Mouse (Mus musculus): ENCODE data around the gene Slc25a25. TPM values are rescaled to one million over a fixed set of nuclear protein-coding genes. Genes with fewer than 3 reads are reported as not detected.
"Not testable (repeated sequence)": the region's sequence is repeated elsewhere in the genome, so short reads cannot be mapped to it uniquely, and the experiment has no call there.

Gene Slc25a25
- 15.4 and 16.9 TPM in 2 replicates for polyA plus RNA-seq (2015; fragmentation: Nextera tagmentation; extraction: Ambion mirVana)

- peak; percentile 88 for ATAC-seq (ENCODE audit: insufficient read depth, low FRiP score)
- no peaks in the 10 kb centered on the region for H3K9me3 ChIP-seq (replicated peaks; ENCODE audit: control insufficient read depth, low read length)
- H3K4me3 ChIP-seq (replicated peaks; ENCODE audit: low read length) = peak within 1 kb of the TSS; percentile 75
- H3K4me2 ChIP-seq (ENCODE audit: low read depth, low read length) = peak within 1 kb of the TSS; percentile 95
- 0 out of 2 replicates have a peak, but pooled peaks cover 5% of the 10 kb centered on the region for H3K36me3 ChIP-seq (ENCODE audit: control insufficient read depth, insufficient read depth, low read length)
- no peaks in the 10 kb centered on the region for H3K27me3 ChIP-seq (ENCODE audit: control insufficient read depth, insufficient read depth, low read length)
- H3K9ac ChIP-seq (ENCODE audit: low read length) = peak within 1 kb of the TSS; percentile 86
- H3K4me1 ChIP-seq (ENCODE audit: control insufficient read depth, insufficient read depth, low read length) = peaks cover 41% of the 10 kb centered on the region
- peak within 1 kb of the TSS; percentile 99 for H3K27ac ChIP-seq (ENCODE audit: low read length)
- under 1% methylated on average over 100 of the region's 103 CpGs for WGBS
Observed at GRCm38 (mm10) chr2:32450881-32451844, at the start of gene Slc25a25. TSS of gene Slc25a25 (minus strand) at chr2:32451445.

GRCm38 (mm10) chr2:32500461-32500860, 49.2 kb upstream of the Slc25a25 start:
- no peak overlapping the region for H3K4me2 ChIP-seq (ENCODE audit: low read depth, low read length)
- ATAC-seq (ENCODE audit: insufficient read depth, low FRiP score) = no peak
- no peaks in the 10 kb centered on the region for H3K27me3 ChIP-seq (ENCODE audit: control insufficient read depth, insufficient read depth, low read length)
- peaks cover 13% of the 10 kb centered on the region for H3K4me1 ChIP-seq (ENCODE audit: control insufficient read depth, insufficient read depth, low read length)
- H3K27ac ChIP-seq (ENCODE audit: low read length) = no peak overlapping the region
- no peaks in the 10 kb centered on the region for H3K36me3 ChIP-seq (ENCODE audit: control insufficient read depth, insufficient read depth, low read length)
- H3K4me3 ChIP-seq (replicated peaks; ENCODE audit: low read length) = no peak overlapping the region
- H3K9me3 ChIP-seq (replicated peaks; ENCODE audit: control insufficient read depth, low read length) = peaks cover 9% of the 10 kb centered on the region; the same call in 1 of the 2 replicates
- 68% methylated on average over 5 of the region's 5 CpGs for WGBS
- no peak overlapping the region for H3K9ac ChIP-seq (ENCODE audit: low read length)

- peaks cover 13% of the 10 kb centered on the region for H3K4me1 ChIP-seq (ENCODE audit: control insufficient read depth, insufficient read depth, low read length)
- no peak overlapping the region for H3K9ac ChIP-seq (ENCODE audit: low read length)
- H3K9me3 ChIP-seq (replicated peaks; ENCODE audit: control insufficient read depth, low read length) = 0 out of 2 replicates have a peak, but pooled peaks cover 9% of the 10 kb centered on the region
- no peak for ATAC-seq (ENCODE audit: insufficient read depth, low FRiP score)
- H3K4me3 ChIP-seq (replicated peaks; ENCODE audit: low read length) = no peak overlapping the region
- WGBS = 79% methylated on average over 4 of the region's 4 CpGs
- H3K36me3 ChIP-seq (ENCODE audit: control insufficient read depth, insufficient read depth, low read length) = no peaks in the 10 kb centered on the region
- no peaks in the 10 kb centered on the region for H3K27me3 ChIP-seq (ENCODE audit: control insufficient read depth, insufficient read depth, low read length)
- no peak overlapping the region for H3K27ac ChIP-seq (ENCODE audit: low read length)
- H3K4me2 ChIP-seq (ENCODE audit: low read depth, low read length) = no peak overlapping the region
Observed at GRCm38 (mm10) chr2:32499365-32499764, 48.1 kb upstream of the Slc25a25 start.

- no peak for ATAC-seq (ENCODE audit: insufficient read depth, low FRiP score)
- H3K27ac ChIP-seq (ENCODE audit: low read length) = no peak overlapping the region
- H3K4me1 ChIP-seq (ENCODE audit: control insufficient read depth, insufficient read depth, low read length) = no peaks in the 10 kb centered on the region
- no peaks in the 10 kb centered on the region for H3K36me3 ChIP-seq (ENCODE audit: control insufficient read depth, insufficient read depth, low read length)
- no peaks in the 10 kb centered on the region for H3K27me3 ChIP-seq (ENCODE audit: control insufficient read depth, insufficient read depth, low read length)
- no peak overlapping the region for H3K4me3 ChIP-seq (replicated peaks; ENCODE audit: low read length)
- 47% methylated on average over 5 of the region's 5 CpGs for WGBS
- H3K9me3 ChIP-seq (replicated peaks; ENCODE audit: control insufficient read depth, low read length) = 0 out of 2 replicates have a peak, but pooled peaks cover 9% of the 10 kb centered on the region
- no peak overlapping the region for H3K4me2 ChIP-seq (ENCODE audit: low read depth, low read length)
- no peak overlapping the region for H3K9ac ChIP-seq (ENCODE audit: low read length)
Observed at GRCm38 (mm10) chr2:32496190-32496589, 44.9 kb upstream of the Slc25a25 start.

GRCm38 (mm10) chr2:32495185-32495726, 44.0 kb upstream of the Slc25a25 start:
- Histone ChIP-seq H3K4me3 (replicated peaks; ENCODE audit: low read length) (no peak overlapping the region), H3K27ac (ENCODE audit: low read length) (no peak overlapping the region), H3K9ac (ENCODE audit: low read length) (no peak overlapping the region), H3K36me3 (ENCODE audit: control insufficient read depth, insufficient read depth, low read length) (no peaks in the 10 kb centered on the region), H3K9me3 (replicated peaks; ENCODE audit: control insufficient read depth, low read length) (0 out of 2 replicates have a peak, but pooled peaks cover 9% of the 10 kb centered on the region), H3K27me3 (ENCODE audit: control insufficient read depth, insufficient read depth, low read length) (no peaks in the 10 kb centered on the region), H3K4me2 (ENCODE audit: low read depth, low read length) (no peak overlapping the region), H3K4me1 (ENCODE audit: control insufficient read depth, insufficient read depth, low read length) (no peaks in the 10 kb centered on the region)
- ATAC-seq (ENCODE audit: insufficient read depth, low FRiP score) = no peak
- 62% methylated on average over 20 of the region's 20 CpGs for WGBS

- H3K9ac ChIP-seq (ENCODE audit: low read length) = no peak overlapping the region
- H3K4me3 ChIP-seq (replicated peaks; ENCODE audit: low read length) = no peak overlapping the region
- no peak overlapping the region for H3K4me2 ChIP-seq (ENCODE audit: low read depth, low read length)
- H3K27ac ChIP-seq (ENCODE audit: low read length) = no peak overlapping the region
- no peak for ATAC-seq (ENCODE audit: insufficient read depth, low FRiP score)
- 34% methylated on average over 2 of the region's 2 CpGs for WGBS
- no peaks in the 10 kb centered on the region for H3K4me1 ChIP-seq (ENCODE audit: control insufficient read depth, insufficient read depth, low read length)
- H3K9me3 ChIP-seq (replicated peaks; ENCODE audit: control insufficient read depth, low read length) = 0 out of 2 replicates have a peak, but pooled peaks cover 9% of the 10 kb centered on the region
- H3K36me3 ChIP-seq (ENCODE audit: control insufficient read depth, insufficient read depth, low read length) = no peaks in the 10 kb centered on the region
- no peaks in the 10 kb centered on the region for H3K27me3 ChIP-seq (ENCODE audit: control insufficient read depth, insufficient read depth, low read length)
Observed at GRCm38 (mm10) chr2:32494522-32494921, 43.3 kb upstream of the Slc25a25 start.

GRCm38 (mm10) chr2:32493301-32493701, 42.1 kb upstream of the Slc25a25 start:
- Histone ChIP-seq H3K9me3 (replicated peaks; ENCODE audit: control insufficient read depth, low read length) (no peaks in the 10 kb centered on the region), H3K36me3 (ENCODE audit: control insufficient read depth, insufficient read depth, low read length) (no peaks in the 10 kb centered on the region), H3K27me3 (ENCODE audit: control insufficient read depth, insufficient read depth, low read length) (no peaks in the 10 kb centered on the region), H3K4me1 (ENCODE audit: control insufficient read depth, insufficient read depth, low read length) (no peaks in the 10 kb centered on the region), H3K27ac (ENCODE audit: low read length) (no peak overlapping the region), H3K4me2 (ENCODE audit: low read depth, low read length) (no peak overlapping the region), H3K9ac (ENCODE audit: low read length) (no peak overlapping the region), H3K4me3 (replicated peaks; ENCODE audit: low read length) (no peak overlapping the region)
- no peak for ATAC-seq (ENCODE audit: insufficient read depth, low FRiP score)
- WGBS = 54% methylated on average over 12 of the region's 12 CpGs

- Histone ChIP-seq H3K9ac (ENCODE audit: low read length) (no peak overlapping the region), H3K4me1 (ENCODE audit: control insufficient read depth, insufficient read depth, low read length) (no peaks in the 10 kb centered on the region)
- WGBS = 53% methylated on average over 2 of the region's 2 CpGs
Observed at GRCm38 (mm10) chr2:32492661-32493060, 41.4 kb upstream of the Slc25a25 start.

GRCm38 (mm10) chr2:32490730-32491129, 39.5 kb upstream of the Slc25a25 start:
- not testable (repeated sequence) for H3K4me2 ChIP-seq (ENCODE audit: low read depth, low read length); H3K9ac ChIP-seq (ENCODE audit: low read length); H3K36me3 ChIP-seq (ENCODE audit: control insufficient read depth, insufficient read depth, low read length); H3K27me3 ChIP-seq (ENCODE audit: control insufficient read depth, insufficient read depth, low read length); H3K4me1 ChIP-seq (ENCODE audit: control insufficient read depth, insufficient read depth, low read length); H3K9me3 ChIP-seq (replicated peaks; ENCODE audit: control insufficient read depth, low read length); H3K27ac ChIP-seq (ENCODE audit: low read length); ATAC-seq (ENCODE audit: insufficient read depth, low FRiP score); H3K4me3 ChIP-seq (replicated peaks; ENCODE audit: low read length)

More at GRCm38 (mm10) chr2:32492661-32493060, 41.4 kb upstream of the Slc25a25 start:
- Histone ChIP-seq H3K4me3 (replicated peaks; ENCODE audit: low read length) (no peak overlapping the region), H3K27ac (ENCODE audit: low read length) (no peak overlapping the region), H3K36me3 (ENCODE audit: control insufficient read depth, insufficient read depth, low read length) (no peaks in the 10 kb centered on the region), H3K9me3 (replicated peaks; ENCODE audit: control insufficient read depth, low read length) (no peaks in the 10 kb centered on the region), H3K4me2 (ENCODE audit: low read depth, low read length) (no peak overlapping the region), H3K27me3 (ENCODE audit: control insufficient read depth, insufficient read depth, low read length) (no peaks in the 10 kb centered on the region)
- ATAC-seq (ENCODE audit: insufficient read depth, low FRiP score) = no peak
